Mouse (Mus musculus) embryonic fibroblast, embryonic 13.5 days (primary cell): ENCODE measurements around the gene Pgpep1.

ENCODE experiments used
- CTCF ChIP-seq: IDR thresholded peaks from 2 replicates; pipeline ENCODE4 v1.5.1; 2011; ENCODE audit warnings: mild to moderate bottlenecking, control low read depth, low read length, moderate library complexity, borderline replicate concordance; ENCODE audit not compliant: insufficient read depth
- POLR2A ChIP-seq: IDR thresholded peaks from 2 replicates; pipeline ENCODE4 v1.6.1; 2011; ENCODE audit warnings: low read depth, mild to moderate bottlenecking, control low read depth, low read length, moderate library complexity

DNA sequence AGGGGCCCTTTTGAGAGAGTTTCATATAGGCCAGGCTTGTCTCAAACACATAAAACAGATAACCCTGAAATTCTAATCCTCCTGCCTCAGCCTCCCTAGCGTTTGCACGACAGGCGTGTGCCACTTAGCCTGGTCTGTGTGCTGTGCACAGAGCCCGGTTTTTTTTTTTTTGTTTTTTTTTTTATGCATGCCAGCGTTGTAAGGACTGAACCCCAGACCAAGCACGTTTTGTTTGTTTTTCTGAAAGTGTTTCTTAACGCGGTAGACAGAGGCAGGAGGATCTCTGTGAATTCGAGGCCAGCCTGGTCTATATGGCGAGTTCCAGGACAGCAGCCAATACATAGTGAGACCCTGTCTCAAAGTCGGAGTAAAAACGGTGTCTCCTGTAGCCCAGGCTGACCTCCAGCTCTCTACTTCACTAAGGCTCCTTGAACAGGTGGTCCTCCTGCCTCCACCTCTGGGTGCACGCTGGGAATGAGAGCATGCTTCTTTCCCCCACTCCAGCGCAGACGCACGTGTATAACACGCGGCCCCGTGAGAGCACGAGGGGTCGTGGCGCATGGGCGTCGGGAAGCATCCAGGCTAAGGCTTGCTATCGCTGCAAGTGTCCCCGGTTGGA lies 51.3 kb downstream of the Pgpep1 start, which contains the start of gene Ssbp4:
- no peak for TF ChIP-seq POLR2A
- no peak for TF ChIP-seq CTCF
